Mouse (Mus musculus): ENCODE results near the gene Rtn3. TPM values are rescaled to one million over a fixed set of nuclear protein-coding genes. Genes with fewer than 3 reads are reported as not detected.

The Rtn3 gene
- polyA plus RNA-seq, 1 experiment from 2014 or later: 306 TPM

DNA sequence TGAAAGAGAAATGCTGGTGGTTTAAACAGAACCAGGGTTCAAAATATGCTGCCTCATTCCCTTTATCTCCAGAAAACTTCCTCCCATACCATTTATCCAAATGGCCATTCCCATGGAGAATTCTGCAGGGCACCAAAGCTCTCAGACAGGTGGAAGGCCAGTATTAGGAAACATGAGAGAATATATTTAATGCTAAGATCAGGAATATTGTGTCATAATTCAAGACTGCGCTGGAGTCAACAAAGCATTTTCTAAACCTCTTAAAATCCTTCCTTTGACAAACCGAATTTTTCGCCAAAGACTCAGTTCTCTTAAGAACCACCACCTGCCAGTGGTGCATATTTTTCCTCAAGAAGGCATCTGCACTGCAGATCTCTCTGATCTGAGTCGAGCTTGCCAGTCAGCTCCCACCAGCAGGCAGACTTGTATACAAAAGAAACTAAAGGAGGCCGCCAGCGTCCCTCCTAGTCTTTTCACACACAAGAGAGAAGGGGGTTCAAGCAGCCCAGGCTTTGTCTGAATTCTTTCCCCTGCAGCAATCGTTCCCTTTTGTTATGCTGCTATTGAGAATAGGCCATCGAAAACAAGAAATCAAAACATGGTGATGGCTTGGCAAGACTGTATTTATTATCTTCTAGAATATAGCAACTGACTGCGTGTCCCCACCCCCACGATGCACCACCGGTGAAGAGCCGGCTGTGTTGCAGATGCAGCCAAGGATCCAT is 1.4 kb downstream of the Rtn3 start:
- Histone ChIP-seq H3K9me3 (replicated peaks) (no peaks in the 10 kb centered on the region), H3K4me1 (peaks cover 27% of the 10 kb centered on the region)

DNA sequence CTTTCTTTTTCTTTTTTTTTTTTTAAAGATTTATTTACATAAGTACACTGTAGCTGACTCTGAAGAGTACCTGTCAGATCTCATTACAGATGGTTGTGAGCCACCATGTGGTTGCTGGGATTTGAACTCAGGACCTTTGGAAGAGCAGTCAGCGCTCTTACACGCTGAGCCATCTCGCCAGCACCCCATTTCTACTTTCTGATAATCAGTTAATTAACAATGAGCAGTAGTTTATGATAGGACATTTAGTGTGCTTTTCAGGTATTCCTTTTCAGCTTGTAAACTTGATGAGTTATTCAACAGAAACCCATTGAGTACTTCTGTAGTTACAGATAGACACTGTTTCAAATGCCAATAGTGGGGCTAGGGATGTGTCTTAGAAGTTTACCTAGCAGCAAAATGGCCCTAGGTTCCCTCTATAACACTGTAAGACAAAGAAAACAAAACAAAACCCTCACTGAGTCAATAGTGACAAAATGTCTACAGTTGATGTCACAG is 3.3 kb downstream of the Rtn3 start:
- 97% methylated on average over 3 of the region's 3 CpGs for WGBS

More for the DNA sequence above, 1.4 kb downstream of the Rtn3 start:
- WGBS: 5% methylated on average over 12 of the region's 12 CpGs
- peak overlapping the region; percentile 99 for H3K27ac ChIP-seq (replicated peaks)
- DNase-seq (ENCODE audit: low spot score): peak; percentile 74
- no peaks in the 10 kb centered on the region for H3K27me3 ChIP-seq (ENCODE audit: low read depth, poor library complexity, severe bottlenecking)
- peaks cover 34% of the 10 kb centered on the region for H3K36me3 ChIP-seq
- H3K4me3 ChIP-seq: peak overlapping the region; percentile 88

DNA sequence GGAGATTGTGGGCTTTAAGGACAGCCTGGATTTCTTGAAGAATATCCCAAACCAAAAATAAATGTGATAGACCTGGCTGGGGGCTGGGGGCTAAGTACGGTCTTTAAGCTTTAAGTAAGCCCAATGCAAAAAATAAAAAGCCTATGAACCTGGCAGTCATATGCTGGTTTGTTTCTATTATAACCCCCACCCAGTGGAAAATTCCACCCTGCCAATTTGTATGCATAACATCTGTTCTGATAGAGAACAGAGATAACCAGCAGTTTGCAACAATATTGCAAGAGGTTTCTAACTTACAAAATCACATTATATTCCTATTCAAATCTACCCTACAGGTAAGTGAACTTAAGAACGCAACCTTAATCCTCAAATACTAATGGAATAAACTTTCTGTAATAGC is 12.4 kb downstream of the Rtn3 start:
- Histone ChIP-seq H3K4me3 (no peak overlapping the region), H3K27me3 (ENCODE audit: low read depth, poor library complexity, severe bottlenecking) (no peaks in the 10 kb centered on the region), H3K27ac (replicated peaks) (no peak overlapping the region), H3K4me1 (no peaks in the 10 kb centered on the region), H3K9me3 (replicated peaks) (no peaks in the 10 kb centered on the region), H3K36me3 (peaks cover 81% of the 10 kb centered on the region)
- 95% methylated on average over 2 of the region's 2 CpGs for WGBS
- no peak for DNase-seq (ENCODE audit: low spot score)

More for the DNA sequence above, 3.3 kb downstream of the Rtn3 start:
- no peaks in the 10 kb centered on the region for H3K27me3 ChIP-seq (ENCODE audit: low read depth, poor library complexity, severe bottlenecking)
- DNase-seq (ENCODE audit: low spot score): no peak
- peaks cover 46% of the 10 kb centered on the region for H3K36me3 ChIP-seq
- H3K27ac ChIP-seq (replicated peaks): no peak overlapping the region
- peak overlapping the region; percentile 88; the same call in 1 of the 2 replicates for H3K4me3 ChIP-seq
- H3K4me1 ChIP-seq: peaks cover 27% of the 10 kb centered on the region
- H3K9me3 ChIP-seq (replicated peaks): no peaks in the 10 kb centered on the region

DNA sequence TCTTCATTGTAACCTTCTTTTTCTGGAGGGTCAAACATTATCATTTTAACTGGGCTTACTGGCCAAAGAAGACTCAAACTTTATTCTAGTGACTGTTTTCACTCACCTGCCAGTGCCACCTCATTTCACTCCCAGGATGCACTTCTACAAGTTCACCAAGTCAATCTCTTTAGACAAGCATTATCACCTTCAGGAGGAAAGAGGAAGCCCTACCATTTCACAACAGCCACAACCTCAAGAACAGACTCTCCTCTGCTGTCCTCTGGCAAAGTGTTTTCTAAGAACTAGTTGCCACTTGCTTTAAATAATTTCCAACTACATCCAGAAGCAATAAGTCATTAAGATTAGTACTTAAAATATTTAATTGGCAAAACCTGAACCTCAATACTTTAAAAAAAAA is 15.2 kb downstream of the Rtn3 start:
- H3K27ac ChIP-seq (replicated peaks): no peak overlapping the region
- no peak for DNase-seq (ENCODE audit: low spot score)
- no peaks in the 10 kb centered on the region for H3K9me3 ChIP-seq (replicated peaks)
- H3K4me1 ChIP-seq: no peaks in the 10 kb centered on the region
- peaks cover 77% of the 10 kb centered on the region for H3K36me3 ChIP-seq
- no peaks in the 10 kb centered on the region for H3K27me3 ChIP-seq (ENCODE audit: low read depth, poor library complexity, severe bottlenecking)
- no peak overlapping the region for H3K4me3 ChIP-seq

DNA sequence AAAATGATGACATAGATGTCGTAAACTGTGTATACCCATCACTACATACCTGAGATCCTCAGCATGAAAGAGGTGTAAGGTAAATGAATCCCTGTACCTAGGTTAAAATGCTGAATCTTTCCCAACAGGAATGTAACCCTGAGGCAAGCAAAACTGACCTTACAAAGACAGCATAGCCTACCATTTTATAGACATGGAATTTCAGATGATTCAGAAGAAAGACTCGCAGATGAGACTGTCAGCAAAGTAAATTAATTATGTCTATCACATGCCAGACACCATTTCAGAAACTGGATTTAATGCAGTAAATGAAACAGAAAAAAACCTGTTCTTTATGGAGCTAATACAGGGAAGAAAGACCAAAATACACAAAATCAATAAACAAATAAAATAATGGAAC is 23.7 kb downstream of the Rtn3 start:
- no peaks in the 10 kb centered on the region for H3K9me3 ChIP-seq (replicated peaks)
- no peaks in the 10 kb centered on the region for H3K27me3 ChIP-seq (ENCODE audit: low read depth, poor library complexity, severe bottlenecking)
- 98% methylated on average over 2 of the region's 2 CpGs for WGBS
- H3K36me3 ChIP-seq: peaks cover 62% of the 10 kb centered on the region
- no peak overlapping the region for H3K4me3 ChIP-seq
- H3K4me1 ChIP-seq: no peaks in the 10 kb centered on the region
- no peak for DNase-seq (ENCODE audit: low spot score)
- H3K27ac ChIP-seq (replicated peaks): no peak overlapping the region

DNA sequence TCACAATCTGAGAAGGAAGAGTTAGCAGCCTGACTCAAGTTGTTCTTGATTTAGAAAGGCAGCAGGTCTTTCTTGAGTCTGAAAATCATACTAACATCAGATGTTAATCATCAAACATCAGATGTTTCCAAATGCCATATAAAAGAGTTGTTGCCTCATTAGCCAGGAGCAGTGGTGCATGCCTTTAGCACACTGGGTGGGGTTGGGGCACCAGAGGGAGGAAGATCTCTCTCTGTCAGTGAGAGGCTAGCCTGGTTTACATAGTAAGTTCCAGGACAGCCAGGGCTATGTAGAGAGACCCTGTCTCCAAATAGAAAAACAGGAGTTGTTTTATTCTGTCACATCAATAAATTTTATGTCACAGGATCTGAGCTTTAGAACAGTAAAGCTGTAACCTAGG is 24.2 kb downstream of the Rtn3 start:
- H3K4me3 ChIP-seq: no peak overlapping the region
- H3K27me3 ChIP-seq (ENCODE audit: low read depth, poor library complexity, severe bottlenecking): no peaks in the 10 kb centered on the region
- no peak for DNase-seq (ENCODE audit: low spot score)
- H3K36me3 ChIP-seq: peaks cover 64% of the 10 kb centered on the region
- H3K4me1 ChIP-seq: no peaks in the 10 kb centered on the region
- no peaks in the 10 kb centered on the region for H3K9me3 ChIP-seq (replicated peaks)
- no peak overlapping the region for H3K27ac ChIP-seq (replicated peaks)

DNA sequence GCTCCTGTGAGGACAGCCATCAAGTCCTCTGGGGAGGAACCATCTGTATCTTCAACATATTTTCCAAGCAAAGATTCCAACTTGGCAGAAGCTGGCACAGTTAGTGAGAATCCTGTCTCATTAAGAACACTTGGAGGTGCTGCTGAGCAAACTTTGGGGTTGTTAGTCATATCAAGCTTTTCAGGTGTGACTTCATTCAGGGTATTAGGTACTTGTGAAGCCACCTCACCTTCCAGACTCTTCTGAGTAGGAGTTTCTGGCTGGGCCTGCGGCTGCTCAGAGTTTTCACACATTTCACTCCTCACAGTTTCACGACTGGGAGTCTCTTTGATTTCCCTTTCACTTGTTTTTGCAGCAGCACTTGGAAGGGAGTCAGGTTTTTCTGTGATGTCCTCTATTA is 26.3 kb downstream of the Rtn3 start:
- WGBS: 90% methylated on average over 2 of the region's 2 CpGs
- no peak overlapping the region for H3K27ac ChIP-seq (replicated peaks)
- H3K36me3 ChIP-seq: peaks cover 48% of the 10 kb centered on the region
- H3K4me3 ChIP-seq: no peak overlapping the region
- H3K4me1 ChIP-seq: no peaks in the 10 kb centered on the region
- no peak for DNase-seq (ENCODE audit: low spot score)
- H3K27me3 ChIP-seq (ENCODE audit: low read depth, poor library complexity, severe bottlenecking): no peaks in the 10 kb centered on the region
- no peaks in the 10 kb centered on the region for H3K9me3 ChIP-seq (replicated peaks)

DNA sequence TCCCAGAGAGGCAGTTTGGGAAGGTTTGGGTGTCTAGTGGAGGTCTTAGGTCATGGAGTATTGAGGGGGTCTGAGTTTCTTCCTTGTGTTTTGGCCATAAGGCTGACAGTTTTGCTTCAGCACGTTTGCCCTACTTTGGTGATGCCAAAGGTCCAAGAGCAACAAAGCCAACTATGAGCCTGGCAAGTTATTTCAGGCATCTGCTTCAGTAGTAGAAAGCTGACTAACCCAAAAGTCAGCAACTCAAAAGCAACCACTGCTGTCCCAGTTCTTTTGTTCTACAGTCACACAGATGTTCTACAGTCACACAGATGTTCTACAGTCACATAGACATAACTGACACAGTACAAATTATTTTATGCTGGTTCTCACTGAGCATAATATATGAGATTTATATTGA is 37.5 kb downstream of the Rtn3 start:
- no peaks in the 10 kb centered on the region for H3K27me3 ChIP-seq (ENCODE audit: low read depth, poor library complexity, severe bottlenecking)
- no peaks in the 10 kb centered on the region for H3K4me1 ChIP-seq
- H3K9me3 ChIP-seq (replicated peaks): no peaks in the 10 kb centered on the region
- H3K4me3 ChIP-seq: no peak overlapping the region
- WGBS: 87% methylated on average over 1 of the region's 1 CpGs
- H3K27ac ChIP-seq (replicated peaks): no peak overlapping the region
- DNase-seq (ENCODE audit: low spot score): no peak
- peaks cover 71% of the 10 kb centered on the region for H3K36me3 ChIP-seq

DNA sequence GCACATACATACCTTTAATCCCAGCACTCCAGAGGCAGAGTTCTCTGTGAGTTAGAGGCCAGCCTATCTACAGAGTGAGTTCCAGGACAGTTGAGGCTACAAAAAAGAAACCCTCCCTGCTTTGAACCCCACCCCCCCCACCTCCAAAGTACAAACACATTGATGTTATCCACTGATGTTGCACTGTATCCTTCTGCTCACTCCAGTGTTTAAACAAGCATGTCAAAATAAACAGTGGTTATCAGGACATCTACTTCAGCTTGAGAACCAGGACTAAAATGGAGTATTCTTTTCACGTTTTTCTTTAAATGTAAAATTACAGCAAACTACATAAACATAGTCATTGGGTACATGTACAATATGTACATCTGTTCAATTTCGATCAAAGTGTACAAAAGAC is 38.0 kb downstream of the Rtn3 start:
- no peak for DNase-seq (ENCODE audit: low spot score)
- H3K4me3 ChIP-seq: no peak overlapping the region
- H3K4me1 ChIP-seq: no peaks in the 10 kb centered on the region
- no peaks in the 10 kb centered on the region for H3K9me3 ChIP-seq (replicated peaks)
- no peaks in the 10 kb centered on the region for H3K27me3 ChIP-seq (ENCODE audit: low read depth, poor library complexity, severe bottlenecking)
- H3K36me3 ChIP-seq: peaks cover 66% of the 10 kb centered on the region
- H3K27ac ChIP-seq (replicated peaks): no peak overlapping the region
- WGBS: 96% methylated on average over 2 of the region's 2 CpGs

DNA sequence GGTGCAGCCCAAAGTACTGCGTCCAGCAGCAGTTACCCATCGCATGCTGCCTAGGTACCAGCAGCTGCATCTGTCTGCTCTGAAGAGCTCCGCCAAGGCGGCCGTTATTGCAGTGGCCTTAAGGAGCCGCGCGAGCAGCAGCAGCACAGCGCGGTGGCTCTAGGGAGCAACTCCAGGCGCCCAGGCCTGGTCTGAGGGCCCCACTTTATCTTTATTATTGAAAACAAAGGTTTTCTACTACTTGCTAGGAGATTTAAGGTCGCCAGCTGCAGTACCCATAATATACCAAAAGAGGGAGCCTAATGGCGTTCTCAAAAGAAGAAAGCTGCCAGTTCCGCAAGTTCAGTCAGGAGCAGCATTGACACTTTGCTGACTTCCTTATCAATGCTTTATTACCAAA is 41.6 kb downstream of the Rtn3 start:
- no peak overlapping the region for H3K4me3 ChIP-seq
- no peaks in the 10 kb centered on the region for H3K4me1 ChIP-seq
- peaks cover 43% of the 10 kb centered on the region for H3K36me3 ChIP-seq
- no peaks in the 10 kb centered on the region for H3K9me3 ChIP-seq (replicated peaks)
- WGBS: 73% methylated on average over 14 of the region's 14 CpGs
- no peaks in the 10 kb centered on the region for H3K27me3 ChIP-seq (ENCODE audit: low read depth, poor library complexity, severe bottlenecking)
- no peak overlapping the region for H3K27ac ChIP-seq (replicated peaks)
- DNase-seq (ENCODE audit: low spot score): peak; percentile 46

DNA sequence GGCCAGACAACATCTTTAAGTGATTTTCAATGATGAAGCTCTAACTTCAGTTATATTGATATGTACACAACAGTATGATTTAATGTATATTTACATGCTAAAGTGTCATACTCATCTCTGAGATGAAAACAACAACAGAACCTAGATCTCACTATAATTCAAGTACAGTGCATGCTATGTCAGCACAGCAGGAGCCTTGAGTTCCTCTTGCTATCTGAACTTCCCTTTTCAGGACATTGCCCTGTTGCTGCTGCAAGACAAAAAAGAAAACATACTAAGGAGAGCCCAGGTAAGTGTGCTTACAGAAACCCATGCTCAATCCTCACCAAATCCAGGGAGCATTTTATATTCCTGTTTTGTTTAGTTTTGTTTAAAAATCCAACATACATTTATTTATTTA is 44.8 kb downstream of the Rtn3 start:
- Histone ChIP-seq H3K4me3 (no peak overlapping the region), H3K4me1 (no peaks in the 10 kb centered on the region), H3K27me3 (ENCODE audit: low read depth, poor library complexity, severe bottlenecking) (no peaks in the 10 kb centered on the region), H3K36me3 (peaks cover 42% of the 10 kb centered on the region), H3K27ac (replicated peaks) (no peak overlapping the region), H3K9me3 (replicated peaks) (no peaks in the 10 kb centered on the region)
- no peak for DNase-seq (ENCODE audit: low spot score)

DNA sequence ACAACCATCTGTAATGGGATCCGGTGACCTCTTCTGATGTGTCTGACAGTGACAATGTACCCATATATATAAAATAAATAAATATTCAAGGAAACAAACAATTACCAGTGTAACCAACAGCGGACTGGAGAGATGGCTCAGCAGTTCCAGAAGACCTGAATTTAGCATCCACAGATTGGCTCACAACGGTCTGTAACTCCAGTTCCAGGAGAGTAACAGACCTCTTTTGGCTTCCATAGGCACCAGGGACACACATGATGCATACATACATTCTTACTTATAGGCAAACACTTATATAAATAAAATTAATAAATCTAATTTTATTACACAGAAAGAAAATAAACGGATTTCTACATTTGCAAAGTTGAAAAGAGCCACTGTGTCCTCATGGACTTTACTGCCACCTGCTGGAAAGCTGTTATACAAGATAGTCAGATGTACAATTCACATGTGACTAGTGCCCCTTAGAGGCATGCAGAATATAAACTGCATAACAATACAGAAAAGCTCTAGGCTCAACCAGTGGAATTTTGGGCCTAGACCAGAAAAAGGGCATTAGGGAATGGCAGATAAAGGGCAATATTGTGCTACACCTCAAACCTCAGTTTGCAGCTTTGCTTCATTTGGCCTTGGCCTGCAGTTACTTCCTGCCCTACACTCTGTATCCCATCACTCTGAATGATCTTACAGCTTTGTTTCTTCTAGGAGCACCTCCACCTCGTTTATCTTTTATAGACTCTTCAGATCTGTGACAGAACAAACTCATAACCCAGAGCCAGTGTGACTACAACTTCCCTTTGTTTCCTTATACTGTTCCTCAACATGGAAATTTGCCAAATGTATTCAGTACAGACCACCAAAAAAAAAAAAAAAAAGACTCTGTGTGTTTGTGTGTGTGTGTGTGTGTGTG is 46.8 kb downstream of the Rtn3 start:
- DNase-seq (ENCODE audit: low spot score): no peak

DNA sequence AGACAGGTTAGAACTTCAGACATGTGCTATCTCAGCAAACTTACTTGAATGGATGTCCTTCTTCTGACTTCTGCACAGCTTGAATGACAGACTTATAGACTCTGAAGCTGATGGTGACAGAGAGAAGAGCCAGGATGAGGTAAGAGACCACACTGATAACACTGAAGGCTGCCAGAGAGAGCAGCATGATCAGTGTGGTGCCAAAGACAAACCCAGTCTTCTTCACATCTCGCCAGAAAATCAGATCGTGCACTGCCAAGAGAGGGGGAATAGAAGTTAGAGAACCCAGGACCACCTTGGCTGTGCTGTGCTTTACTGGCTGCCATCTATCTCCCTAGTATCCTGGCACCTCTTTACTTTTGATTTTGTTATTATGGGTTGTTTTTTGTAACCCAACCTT is 48.2 kb downstream of the Rtn3 start:
- WGBS: 98% methylated on average over 2 of the region's 2 CpGs
- Histone ChIP-seq H3K36me3 (peaks cover 67% of the 10 kb centered on the region), H3K27me3 (ENCODE audit: low read depth, poor library complexity, severe bottlenecking) (no peaks in the 10 kb centered on the region), H3K4me1 (no peaks in the 10 kb centered on the region), H3K9me3 (replicated peaks) (no peaks in the 10 kb centered on the region), H3K4me3 (no peak overlapping the region), H3K27ac (replicated peaks) (no peak overlapping the region)
- no peak for DNase-seq (ENCODE audit: low spot score)

More for the DNA sequence above, 46.8 kb downstream of the Rtn3 start:
- 87% methylated on average over 5 of the region's 5 CpGs for WGBS
- Histone ChIP-seq H3K36me3 (peaks cover 54% of the 10 kb centered on the region), H3K4me3 (no peak overlapping the region), H3K27me3 (ENCODE audit: low read depth, poor library complexity, severe bottlenecking) (no peaks in the 10 kb centered on the region), H3K9me3 (replicated peaks) (no peaks in the 10 kb centered on the region), H3K4me1 (no peaks in the 10 kb centered on the region), H3K27ac (replicated peaks) (no peak overlapping the region)

Measured in midbrain, embryonic 10.5 days (tissue).